Mouse (Mus musculus) spleen, postnatal 36 days (tissue): Measurements from ENCODE around the gene Tmem178b.

Source experiments
- DNase-seq, 2 experiments: peaks; one replicate each; pipeline ENCODE4 v3.0.0; 2022; ENCODE audit warnings: low spot score in 2 of 2, mixed read lengths in 1 of 2

Tmem178b gene

GRCm38 (mm10) chr6:39872901-39873591 is at the start of gene Tmem178b:
Tmem178b (plus strand) TSS chr6:39873271.
- DNase-seq, result no peak

GRCm38 (mm10) chr6:39828736-39829135 is 44.3 kb upstream of the Tmem178b start:
- no peak for DNase-seq

GRCm38 (mm10) chr6:39843698-39844342 is 29.3 kb upstream of the Tmem178b start:
- DNase-seq, result no peak

DNA sequence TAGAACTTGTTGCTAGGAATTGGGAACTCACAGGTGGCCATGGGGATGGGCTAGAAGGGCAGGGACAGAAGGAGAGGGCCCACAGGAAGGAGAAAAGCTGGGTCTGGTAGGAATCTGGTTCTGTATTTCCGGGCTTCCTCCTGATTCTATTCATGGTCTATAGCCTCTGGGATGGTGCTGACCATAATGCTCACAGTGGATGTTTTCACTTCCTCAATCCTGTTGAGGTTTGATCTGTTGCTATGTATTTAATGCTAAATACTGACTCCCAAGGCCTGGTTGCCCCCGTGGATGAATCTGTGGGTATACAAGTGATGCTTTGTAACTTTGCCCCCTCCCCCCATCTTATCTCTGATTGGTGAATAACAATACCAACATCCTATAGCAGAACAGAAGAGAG is 25.5 kb upstream of the Tmem178b start:
- no peak for DNase-seq

DNA sequence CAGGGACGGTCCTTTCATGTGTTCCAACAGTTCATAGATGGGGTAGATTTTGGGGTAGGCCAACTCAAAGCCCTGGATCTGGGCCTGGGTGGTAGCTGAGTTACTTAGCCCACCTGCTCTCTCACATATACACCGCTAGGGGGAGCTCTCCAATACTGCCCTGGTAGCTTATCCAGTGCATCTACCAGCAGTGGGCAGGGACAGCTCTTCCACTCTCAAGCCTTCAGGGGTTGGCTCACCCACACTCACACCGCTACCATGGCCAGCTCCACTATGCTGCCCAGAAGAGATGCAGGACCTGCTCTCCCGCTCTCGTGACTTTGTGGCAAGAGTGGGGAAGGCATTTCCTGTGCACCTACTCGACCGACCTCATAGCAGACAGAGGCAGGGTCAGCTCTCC is 24.3 kb upstream of the Tmem178b start:
- DNase-seq, result no peak

DNA sequence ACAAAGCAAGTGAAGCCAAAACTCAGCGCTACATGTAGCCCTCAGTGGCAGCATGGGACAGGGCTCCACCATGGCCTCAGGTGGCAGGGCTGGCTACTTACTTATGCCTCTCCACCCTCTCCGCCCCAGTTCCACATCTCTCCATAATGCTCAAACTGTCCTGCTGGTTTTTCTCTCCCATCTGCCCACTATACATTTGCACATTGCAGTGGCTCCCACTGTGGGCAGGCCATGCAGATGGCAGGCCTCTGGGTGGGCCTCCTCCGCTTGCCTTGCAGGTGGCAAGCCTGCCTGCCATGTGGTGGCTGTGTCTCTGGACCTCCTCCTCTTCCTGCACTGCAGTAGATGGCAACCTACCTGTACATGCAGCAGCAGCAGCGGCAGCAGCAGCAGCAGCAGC is 23.4 kb upstream of the Tmem178b start:
- no peak for DNase-seq

DNA sequence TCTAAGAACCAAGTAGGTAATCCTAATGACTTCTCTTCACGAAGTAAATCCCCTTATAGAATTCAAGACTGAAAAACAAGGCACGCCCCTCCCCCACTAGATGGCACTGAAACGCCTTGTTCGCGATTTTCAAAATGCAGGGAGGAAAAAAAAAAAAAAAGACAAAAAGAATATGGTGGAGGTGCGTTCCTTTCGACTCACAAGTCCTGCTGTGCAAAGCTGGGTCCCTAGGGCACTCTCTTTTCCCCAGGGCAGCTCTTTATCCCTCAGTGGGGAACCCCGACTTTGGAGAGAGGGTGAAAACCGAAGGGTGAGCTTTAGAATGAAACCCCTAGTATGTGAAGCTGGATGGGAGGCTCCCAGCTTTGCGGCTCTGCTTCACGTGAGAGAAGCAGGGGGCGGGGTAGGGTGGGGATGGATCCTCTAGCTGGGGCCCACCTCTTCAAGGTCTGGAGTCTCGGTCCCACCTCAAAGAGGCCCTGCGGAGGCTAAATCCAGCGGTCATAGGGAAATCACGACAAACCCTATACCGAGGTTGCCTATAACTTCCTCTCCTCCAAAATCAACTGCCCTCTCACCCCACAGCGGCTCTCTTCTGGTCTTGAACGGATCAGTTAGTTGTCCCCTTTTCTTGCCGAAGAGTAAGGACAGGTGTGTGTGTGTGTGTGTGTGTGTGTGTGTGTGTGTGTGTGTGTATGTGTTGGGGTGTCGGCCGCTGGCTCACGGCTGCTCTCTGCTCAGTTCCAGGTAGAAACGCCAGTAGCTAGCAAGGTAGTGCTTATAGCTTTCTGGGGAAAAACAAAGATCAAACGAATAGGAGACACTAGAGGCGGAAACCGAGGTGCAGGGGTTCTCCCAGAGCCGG is 2.6 kb upstream of the Tmem178b start:
- no peak for DNase-seq

DNA sequence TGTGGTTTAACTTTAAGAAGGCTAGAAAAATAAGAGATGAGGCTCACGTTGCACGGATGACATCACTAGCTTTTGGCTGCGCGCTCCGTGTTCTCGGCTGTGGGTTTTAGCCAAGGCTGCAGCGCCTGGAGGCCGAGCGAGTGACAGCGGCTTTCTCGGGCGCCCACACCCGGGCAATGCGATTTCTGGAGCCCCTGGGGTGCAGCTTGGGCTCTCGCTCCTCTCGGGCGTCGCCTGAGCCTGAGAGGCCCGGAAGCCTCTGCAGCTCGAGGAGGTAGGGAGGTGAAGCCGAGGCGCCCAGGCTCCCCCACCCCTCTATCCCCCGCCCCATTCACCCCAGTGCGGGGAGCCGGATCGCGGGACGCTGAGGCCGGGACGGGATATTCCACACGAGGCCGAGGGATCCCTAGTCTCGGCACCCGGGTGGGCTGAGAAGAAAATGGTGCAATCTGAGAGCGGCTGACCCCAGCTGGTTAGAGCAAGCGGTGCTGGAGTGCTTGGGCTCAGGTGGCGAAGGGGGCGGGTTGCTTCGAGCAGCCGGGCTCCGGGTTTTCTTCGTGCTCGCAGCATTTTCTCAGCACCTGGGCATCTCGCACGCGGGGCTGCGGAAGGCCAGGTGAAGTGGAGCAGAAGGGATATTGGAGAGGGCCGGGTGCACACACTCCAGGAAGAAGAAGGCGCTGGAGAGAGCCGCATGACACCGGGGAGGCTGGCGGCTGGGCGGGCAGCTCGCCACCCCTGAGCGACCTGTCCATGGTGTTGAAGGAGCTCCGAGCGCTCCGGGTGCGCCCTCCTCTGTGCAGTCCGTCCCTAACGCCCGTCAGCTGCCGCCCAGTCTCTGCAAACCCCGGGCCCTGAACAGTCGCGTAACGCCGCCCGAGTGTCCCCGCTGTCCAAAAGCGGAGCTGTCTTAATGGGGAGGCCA is 1.4 kb upstream of the Tmem178b start:
- DNase-seq, result no peak

DNA sequence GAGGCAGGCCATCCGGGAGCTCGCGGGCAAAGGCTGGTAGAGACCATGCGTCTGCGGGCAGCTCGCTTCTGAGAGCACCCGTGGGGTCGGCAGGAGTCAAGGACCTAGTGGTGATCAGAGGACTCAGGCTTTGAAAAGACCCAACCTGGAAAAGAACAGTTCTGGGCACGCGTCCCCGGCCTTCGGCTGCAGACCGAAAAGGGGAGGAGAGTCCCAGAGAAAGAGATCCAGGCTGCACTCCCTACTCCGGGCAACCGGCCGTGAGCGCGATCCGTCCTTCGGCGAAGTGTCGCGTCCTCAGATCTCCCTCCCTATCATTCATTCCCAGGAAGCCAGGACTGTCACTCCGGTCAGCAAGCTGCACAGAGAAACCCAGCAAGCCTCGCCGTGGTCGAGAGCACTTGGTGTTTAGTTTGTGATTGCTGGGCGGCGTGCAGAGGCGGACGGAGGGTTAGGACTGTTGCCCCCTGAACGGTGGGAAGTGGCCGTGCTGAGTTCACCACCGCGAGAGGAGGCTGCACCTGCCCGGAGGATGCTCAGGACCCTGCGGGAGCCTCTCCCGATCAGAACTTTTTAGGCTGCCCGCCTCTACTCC is 668 bp upstream of the Tmem178b start:
- no peak for DNase-seq

DNA sequence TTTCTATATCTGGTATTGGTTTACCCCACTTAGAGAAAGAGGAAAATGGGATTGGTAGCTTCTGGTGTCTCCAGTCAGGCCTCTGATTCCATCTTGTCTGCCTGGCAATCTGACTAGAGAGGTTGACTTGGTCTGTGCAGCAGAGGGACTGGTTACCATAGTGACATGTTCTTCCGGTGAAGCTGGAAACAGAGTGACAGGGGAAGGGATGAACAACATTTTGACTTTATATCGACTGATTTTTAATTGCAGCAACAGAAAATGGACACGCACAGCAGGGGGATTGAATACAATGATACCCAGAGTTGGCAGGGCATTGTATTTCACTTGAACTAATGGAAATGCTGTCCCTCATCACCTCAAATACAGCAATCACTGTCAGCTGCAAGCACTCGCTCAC is 2.1 kb downstream of the Tmem178b start:
- DNase-seq, result no peak

DNA sequence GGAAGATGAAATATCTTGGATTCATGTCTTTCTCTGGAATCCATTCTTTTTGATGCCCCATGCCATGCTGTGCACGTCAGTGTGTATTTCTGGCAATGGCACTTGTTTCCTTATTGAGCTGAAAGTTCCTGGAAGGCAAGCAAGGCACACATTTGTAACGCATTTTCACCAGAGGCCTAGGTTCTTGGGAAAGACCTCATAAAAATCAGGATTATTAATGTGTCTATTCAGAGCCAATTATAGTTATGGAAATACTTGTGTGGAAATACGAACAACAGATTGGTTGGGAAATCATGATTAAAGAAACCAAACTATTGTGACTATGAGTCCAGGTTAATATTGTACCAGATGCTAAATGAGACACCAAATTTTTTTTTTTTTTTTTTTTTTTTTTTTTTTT is 3.4 kb downstream of the Tmem178b start:
- no peak for DNase-seq

- no peak for DNase-seq
Measured at GRCm38 (mm10) chr6:39890811-39891210, 17.7 kb downstream of the Tmem178b start.

DNA sequence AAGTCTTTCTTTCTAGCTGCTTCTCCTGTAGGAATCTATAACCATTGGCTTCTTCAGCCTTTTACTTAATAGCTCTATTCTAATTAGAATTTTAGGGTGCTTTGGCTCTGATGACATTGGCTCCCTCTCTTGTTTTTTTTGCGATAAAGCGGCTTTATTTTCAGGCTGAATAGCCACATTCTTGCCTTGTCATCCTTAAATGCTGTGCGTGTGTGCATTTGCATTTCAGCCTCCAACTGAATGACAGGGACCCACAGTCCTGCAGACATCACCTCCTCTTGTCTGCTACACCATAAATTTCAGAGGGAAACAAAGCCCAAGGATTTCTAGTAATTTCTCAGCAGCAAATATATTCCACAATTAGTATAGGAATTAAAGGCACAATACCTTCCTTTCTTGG is 23.4 kb downstream of the Tmem178b start:
- DNase-seq, result no peak

DNA sequence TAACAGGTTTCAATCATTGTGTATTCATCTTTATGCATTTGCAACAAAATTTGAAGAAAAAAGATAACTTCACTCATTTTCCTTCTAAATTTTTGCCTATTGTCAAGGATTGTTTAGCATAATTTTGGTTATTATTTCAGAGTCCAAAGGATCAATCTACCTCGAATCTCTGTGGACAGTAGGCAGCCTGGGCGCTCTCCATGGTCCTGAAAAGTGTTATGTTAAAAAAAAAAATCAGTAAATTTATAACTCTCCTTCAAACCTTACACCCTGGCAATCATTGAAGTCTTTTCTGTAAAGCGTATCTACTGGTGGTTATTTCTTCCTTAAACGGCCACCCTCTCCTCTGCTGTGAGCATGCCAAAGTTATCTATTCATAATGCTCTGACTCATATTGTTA is 26.2 kb downstream of the Tmem178b start:
- DNase-seq, result no peak

- no peak for DNase-seq
Measured at GRCm38 (mm10) chr6:39903220-39903773, 30.2 kb downstream of the Tmem178b start.

DNA sequence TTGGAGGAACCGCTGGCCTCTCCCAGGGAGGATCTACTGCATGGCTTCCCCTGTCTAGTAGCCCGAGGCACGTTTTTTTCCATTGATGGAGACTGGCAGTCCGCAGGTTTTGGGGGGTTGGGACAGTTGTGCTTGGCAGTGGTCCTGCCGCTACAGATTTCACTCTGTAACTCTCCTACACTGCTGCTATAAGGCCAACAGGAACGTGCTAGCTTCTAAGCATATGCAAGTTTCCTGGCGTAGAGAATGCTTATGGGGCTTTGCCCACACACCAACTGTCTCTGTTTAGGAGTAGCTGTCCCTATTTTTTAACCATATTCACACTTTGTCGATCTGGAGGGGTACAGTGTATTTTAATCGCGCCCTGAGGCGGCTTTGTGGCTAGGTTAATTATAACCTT is 30.8 kb downstream of the Tmem178b start:
- DNase-seq, result no peak

GRCm38 (mm10) chr6:39914956-39915355 is 41.9 kb downstream of the Tmem178b start:
- no peak for DNase-seq

DNA sequence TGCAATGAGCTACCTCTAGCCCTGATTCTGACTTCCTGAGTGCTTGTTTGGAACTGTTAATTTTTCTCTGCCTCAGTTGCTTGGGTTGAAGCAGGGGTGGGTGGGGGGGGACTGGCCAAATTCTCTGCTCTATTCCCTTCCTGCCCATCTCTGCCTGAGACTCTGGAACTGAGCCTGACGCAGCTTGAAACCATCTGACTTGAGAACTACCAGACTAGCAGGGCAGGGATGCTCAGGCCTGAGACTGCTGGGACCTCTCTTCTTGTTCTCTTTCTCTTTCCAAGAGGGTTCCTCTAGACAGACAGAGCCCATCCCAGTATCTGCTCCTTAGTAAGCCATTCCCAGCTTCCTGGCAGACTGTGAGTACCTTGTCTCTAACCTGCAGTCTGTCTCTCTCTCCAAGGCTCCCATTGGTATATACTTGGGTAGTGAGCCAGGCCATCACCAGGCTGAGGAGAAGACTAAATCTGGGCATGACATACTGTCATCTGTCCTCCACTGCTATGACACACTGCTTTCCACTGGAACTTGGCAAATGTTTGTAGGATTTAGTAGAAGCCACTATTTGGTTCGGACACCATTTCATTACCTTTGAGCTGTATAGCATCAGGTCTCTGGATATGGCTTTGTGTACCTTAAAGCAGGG is 42.7 kb downstream of the Tmem178b start:
- no peak for DNase-seq

DNA sequence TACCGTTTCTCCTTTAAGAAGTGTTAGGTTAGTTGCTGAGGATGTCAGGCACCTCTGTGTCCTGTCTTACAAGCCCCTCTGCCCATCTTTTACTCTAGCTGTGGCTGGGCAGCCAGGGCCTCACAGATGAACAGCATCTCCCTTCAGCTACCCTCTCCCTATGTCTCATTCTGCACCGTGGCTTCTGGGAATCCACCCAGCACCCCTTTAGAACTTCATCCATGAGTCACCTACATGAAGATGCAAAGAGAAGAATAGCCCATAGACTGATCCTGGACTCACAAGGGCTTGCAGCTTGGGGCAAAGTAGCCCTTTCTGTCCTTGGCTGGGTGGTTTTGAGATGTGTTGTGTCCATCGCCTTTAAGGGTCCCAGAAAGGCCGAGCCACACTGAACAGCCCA is 43.4 kb downstream of the Tmem178b start:
- DNase-seq, result no peak

DNA sequence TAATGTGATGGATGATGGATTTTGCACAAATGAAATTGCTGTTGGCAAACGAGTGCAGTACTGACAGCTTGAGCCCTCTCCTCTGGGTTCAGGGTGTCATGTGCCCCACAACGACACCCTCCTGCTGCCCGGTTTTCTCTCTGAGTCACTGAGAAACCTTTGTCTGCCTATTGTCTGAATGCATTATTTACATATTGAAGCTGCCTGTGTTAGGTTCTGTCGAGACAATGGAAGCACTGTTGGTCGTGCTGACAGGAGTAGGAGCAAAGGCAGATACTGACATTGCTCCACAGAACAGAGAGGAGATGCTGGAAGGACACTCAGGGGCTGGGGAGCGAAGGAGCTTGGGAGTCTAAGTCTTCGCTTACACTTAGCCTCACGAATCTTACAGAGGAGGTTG is 44.2 kb downstream of the Tmem178b start:
- no peak for DNase-seq
